Mouse (Mus musculus): ENCODE measurements around the gene Cacna1c.

Gene Cacna1c

DNA sequence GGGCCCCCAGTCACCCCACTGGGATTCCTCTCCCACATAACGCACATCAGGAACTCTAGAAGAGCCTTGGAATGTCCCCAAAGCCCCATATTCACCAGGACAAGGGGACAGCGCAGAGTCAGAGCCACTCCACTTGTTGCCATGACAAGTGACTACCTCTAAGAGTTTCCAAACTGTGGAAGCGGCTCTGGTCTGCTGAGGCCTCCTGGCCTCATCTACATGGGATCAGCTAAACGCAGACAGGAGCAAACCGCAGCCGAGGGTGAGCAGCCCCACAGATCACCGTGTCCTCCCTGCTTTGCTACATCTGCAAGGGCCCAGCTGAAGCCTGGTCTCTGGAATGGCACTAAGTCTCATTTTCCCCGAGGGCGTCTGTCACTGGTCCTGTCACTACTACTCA lies 93.3 kb downstream of the Cacna1c start:
- no peak for DNase-seq (ENCODE audit: extremely low spot score, low read depth, low spot score)

DNA sequence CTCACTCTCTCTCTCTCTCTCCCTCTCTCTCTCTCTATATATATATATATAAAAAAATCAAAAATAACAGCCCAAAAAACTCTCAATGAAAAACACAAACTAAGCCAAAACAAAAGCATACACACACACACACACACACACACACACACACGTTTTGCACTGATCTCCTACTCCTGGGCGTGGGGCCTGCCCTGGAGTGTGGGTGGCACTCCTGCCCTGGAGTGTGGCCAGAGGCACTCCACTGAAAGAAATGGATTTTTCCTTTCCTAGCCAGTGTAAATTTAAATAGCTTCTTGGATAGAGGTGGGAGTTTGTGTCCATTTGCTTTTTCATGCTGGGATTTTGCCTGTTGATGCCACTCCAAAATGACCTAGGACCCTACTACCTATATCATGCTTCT lies 96.9 kb downstream of the Cacna1c start:
- DNase-seq (ENCODE audit: extremely low spot score, low read depth, low spot score), result no peak

DNA sequence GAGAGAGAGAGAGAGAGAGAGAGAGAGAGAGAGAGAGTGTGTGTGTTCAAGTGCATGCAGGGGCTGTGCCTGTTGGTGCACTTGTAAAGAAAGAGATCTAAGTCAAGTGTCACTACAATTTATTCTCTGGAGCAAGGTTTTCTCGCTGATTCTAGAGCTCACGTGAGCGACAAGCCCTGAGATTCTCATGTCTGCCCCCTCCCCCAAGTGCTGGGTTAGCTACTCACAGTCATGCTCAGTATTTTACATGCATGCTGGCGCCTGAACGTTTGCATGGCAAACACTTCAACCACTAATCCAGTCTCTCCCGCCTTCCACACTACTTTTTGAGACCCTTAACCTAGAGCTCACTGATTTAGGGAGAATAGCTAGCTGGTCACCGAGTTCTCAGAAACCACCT lies 99.7 kb downstream of the Cacna1c start:
- DNase-seq (ENCODE audit: extremely low spot score, low read depth, low spot score), result no peak

DNA sequence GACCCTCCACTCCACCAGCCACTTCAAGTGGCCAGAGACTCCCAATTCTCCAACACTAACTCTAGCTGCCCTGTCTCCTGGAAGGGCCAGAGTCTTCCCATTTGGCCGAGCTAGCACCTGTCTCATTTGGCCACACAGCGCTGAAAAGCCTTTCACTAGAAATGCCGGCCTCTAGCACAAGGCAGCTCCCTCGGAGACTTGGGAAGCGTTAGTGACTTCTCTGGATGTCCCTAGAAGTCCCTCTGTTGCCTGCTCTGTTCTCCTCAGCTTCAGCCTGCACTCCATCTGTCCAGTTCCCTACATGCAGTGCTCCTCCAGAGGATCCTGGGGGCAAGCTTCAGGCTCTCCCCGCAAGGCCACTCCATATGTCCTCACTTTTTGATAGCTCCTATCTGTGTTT lies 101.1 kb downstream of the Cacna1c start:
- no peak for DNase-seq (ENCODE audit: extremely low spot score, low read depth, low spot score)

DNA sequence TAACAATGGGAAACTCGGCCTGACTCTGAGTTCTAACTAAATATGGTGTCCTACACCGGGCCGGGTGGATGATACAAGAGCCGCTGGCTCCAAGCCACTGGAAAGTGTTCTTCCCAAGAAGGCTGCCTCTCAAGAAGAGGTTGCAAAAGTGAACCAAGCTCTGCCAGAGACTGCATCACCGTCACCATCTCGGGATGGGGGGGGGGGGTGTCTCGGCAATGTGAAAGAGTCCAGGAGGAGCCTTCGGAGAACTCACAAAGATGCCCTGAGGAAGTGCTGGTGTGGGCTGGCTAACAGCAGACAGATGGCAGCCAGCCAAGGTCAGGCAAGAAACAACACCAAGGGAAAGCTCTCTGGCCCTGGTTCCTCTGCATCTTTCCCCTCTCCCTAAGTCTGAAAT lies 107.0 kb downstream of the Cacna1c start:
- DNase-seq (ENCODE audit: extremely low spot score, low read depth, low spot score), result no peak

DNA sequence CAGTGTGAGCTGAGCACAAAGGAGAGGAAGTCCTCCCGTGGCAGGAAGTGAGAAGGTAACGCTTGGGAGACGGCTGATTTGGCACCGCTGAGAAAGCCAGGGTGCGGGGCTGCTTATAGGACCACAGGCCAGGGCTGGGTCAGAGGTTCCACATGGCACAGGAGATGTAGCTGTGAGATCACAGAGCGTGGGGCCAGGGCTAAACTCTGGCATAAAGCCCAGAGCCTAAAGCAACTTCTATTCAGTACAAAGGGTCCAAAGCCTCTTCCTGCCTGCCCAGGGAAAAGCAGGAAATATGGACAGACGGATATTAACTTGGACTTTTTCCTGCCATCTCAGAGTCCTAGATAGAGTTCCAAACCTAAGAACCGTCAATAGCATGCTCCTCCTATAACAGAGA lies 107.8 kb downstream of the Cacna1c start:
- DNase-seq (ENCODE audit: extremely low spot score, low read depth, low spot score), result no peak

DNA sequence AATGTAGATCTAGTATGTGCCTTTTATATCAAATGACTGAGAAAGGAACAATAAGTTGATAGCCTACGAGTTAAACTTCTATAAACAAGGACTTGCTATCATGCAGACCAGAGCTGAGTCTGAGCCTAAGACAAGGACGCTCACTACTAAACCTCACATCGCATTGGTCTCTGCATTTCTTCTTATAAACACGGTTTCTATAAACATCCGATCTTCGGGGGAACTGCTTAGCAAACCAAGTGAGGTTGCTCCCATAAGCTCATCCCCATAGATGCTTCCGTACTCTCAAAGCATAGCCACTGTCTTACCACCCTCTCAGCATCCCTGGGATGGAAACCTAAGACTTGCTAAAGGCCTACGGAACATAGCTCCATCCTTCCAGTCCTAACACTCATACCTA lies 108.3 kb downstream of the Cacna1c start:
- DNase-seq (ENCODE audit: extremely low spot score, low read depth, low spot score), result no peak

DNA sequence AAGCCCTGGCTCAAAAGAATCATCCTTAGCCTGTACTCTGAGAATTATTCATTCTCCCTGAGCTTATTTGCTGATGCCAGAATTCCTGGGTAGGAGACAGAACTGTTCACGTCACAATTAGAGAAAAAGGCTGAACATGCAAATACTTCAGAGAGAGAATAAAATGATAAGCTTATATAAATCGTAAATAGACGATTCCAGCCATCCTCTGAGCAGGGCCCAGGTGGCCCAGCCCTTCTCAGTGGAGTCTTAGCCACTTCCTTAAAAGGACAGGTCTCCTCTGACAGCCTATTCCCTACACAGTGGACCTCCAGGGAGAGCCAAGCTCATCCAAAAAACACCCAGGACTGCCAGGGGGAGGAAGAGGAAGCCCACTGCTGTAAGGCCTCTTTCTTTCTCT lies 110.4 kb downstream of the Cacna1c start:
- no peak for DNase-seq (ENCODE audit: extremely low spot score, low read depth, low spot score)

DNA sequence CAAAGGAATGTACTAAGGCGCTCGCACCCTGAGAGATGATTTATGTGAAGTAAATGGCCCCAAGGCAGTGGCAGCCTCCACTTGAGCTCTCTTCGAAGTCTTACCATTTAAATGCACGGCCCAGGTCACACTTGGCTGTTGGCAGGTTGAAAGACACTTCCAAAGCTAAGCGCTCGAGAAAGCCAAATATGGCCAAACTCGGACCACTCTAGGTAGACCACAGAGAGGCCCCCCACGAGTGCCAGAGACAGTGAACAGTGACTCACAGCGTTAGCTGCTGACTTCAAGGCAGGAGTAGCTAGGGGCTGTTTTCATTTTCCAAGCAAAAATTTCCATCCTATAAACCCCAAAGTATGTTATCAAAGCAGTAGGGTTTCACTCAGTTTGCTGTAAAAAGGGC lies 111.7 kb downstream of the Cacna1c start:
- DNase-seq (ENCODE audit: extremely low spot score, low read depth, low spot score), result no peak

DNA sequence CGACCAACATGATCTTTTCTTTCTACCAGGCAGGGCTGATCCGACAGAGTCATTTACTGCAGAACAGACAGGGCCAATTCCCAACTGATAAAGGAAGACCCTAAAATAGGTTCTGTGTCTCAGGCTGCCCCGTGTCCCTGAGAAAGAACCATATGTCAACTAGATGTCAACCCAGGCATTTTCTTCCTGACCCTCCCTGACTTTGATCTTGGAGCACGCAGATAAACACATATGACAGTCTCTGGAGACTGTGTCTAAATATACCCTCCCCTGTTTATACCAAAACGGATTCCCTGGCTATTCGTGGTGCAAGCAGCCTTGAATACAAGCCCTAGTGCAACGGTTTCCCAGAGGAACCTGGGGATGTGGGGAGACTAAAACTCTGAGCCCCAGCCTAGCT lies 112.7 kb downstream of the Cacna1c start:
- DNase-seq (ENCODE audit: extremely low spot score, low read depth, low spot score), result no peak

DNA sequence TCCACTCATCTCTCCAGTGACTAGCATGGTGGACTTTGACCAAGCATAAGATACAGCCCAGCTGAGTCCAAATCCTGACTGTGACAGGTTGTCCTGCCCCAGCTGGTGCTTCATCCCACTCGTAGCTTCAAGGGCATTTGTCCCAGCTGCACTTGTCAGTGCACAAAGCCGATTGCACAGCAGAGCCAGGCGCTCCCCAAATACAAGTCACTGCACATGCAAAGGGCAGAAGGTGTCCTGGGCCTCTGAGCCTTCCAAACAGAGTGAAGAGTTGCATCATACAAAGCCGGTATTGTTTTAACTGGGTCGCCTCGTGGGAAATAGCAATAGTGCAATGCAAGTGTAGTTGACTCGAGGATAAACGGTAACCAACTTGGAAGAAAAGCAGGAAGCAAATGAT lies 113.6 kb downstream of the Cacna1c start:
- DNase-seq (ENCODE audit: extremely low spot score, low read depth, low spot score), result no peak

DNA sequence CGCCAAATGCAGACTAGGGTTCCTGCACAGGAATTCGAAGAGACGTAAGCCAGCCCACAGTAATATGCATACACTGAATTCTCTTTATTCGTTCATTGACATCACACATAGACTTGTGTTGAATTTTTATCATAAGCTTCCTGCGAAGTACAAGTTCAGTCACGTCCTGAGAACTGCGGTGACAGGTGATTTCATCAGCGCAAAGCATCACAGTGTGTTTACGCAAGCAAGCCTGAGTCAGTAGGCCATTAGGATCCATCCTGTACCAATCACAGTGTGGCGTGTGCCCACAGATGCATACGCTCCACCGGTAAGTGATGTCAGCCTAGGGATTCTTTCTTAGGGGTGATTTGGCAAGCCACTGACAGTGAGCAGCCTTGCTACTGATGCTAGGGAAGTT lies 114.6 kb downstream of the Cacna1c start:
- DNase-seq (ENCODE audit: extremely low spot score, low read depth, low spot score), result no peak

DNA sequence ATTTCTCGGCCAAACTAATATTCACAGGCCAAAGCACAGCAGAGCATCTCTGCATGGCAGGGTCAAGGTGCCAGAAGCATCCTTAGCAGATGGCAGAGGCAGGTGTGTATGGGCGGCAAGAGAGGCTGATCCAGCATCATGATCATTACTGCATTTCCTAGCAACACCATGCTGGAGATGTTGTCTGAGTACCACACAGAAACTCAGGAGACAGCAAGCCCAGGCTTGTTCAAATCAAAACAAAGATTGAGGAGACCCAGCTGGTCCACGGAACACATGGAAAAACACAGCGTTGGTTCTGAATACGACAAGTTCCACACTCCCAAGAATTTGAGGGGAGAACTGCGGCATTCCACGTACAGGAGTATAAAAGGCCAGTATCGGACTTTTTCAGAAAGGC lies 116.6 kb downstream of the Cacna1c start:
- DNase-seq (ENCODE audit: extremely low spot score, low read depth, low spot score), result no peak

DNA sequence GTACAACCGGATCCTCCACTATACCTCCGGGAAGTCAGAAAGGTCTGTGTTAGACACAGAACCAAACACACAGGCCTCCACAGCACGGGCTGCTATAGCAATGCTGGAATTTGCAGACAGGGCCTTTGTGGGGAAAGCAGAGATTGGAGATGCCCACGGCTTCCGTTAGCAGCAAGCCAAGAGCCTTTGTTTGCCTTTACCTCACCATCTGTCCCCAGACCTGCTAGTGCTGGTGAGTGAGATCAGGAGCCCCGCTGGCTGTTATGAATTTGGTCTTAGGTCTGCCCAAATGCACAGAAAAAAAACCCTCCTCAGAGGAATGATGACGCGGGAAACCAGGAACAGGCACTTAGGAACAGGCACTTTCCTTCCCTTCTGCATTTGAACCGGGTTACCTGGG lies 117.3 kb downstream of the Cacna1c start:
- no peak for DNase-seq (ENCODE audit: extremely low spot score, low read depth, low spot score)

DNA sequence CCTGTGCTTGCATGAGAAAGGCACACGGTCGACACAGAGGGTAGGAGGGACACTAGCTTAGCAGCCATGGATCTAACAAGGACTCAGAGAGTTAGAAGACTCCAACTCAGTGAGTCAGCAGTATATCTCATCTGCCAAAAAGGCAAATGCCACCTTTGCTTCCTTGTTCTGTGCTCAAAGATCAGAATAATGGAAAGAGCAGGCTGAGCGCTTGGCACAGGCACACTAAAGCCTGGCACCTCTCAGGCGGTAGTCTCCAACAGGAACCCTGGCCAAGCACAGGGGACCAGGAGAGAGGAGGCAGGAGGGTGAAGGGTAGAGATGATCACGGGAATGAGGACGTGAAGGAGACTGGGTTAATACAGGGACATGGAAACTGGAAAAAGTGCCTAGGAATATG lies 119.0 kb downstream of the Cacna1c start:
- no peak for DNase-seq (ENCODE audit: extremely low spot score, low read depth, low spot score)

DNA sequence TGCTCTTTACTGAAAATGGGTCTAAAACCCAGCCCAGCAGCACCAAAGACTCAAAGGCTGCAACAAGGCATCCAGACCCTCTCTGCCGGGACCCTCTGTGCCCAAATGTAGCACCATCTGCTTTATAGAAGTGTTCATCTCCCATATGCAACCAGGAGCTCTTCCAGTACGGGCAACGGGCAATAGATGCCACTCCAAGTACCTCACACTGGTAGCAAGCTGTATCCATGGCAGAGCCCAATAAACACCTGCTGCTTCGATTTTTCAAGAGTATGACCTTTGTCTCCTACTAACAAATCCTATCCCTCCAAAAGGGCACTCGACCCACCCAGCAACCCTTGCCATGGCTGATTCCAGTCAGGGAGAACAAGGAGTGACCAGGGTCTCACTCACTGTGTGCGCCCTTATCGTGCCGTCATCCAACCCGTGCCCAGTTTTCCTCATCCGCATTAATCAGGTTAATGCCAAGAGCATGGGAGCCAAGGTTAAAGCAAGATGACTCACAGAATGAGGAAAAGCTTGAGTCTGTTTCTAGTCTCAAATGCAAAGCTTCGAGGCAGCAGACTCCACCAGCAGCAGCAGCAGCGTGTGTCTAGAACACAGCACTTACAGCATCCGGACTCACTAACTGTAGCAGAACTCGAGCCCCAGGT lies 122.7 kb downstream of the Cacna1c start:
- DNase-seq (ENCODE audit: extremely low spot score, low read depth, low spot score), result no peak

DNA sequence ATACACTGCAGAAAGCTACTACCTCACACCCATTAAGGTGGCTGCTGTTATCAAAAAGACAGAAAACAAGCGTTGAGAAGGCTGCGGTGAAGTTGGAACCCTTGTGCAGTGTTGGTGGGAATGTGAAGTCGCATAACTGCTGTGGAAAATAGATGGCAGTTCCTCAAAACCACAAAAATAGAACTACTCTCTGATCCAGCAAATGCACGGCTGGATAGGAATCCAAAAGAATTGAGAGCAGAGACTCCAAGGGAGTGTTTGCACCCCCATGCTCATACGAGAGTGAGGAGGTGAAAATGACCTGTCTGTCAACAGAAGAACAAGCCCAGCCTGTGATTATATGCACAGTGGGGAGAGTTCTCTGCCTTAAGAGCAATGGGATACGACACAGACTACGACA lies 123.4 kb downstream of the Cacna1c start:
- no peak for DNase-seq (ENCODE audit: extremely low spot score, low read depth, low spot score)

DNA sequence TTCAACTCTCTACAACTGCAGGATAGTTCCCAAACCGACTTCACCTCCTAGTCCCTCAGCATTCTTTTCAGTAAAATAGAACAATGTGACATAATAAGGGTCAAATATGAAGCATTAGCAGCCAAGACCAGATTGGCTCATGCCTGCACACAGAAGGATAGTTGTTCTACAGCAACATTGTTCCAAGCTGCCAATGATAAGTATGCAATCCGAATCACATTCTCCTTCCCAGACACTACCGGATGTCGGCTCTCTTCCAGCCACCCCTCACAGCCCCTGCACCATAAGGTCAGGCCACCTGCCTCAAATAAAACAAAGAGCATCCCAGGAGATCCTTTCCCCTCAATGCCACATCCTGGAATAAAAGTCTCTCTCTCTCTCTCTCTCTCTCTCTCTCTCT lies 125.4 kb downstream of the Cacna1c start:
- DNase-seq (ENCODE audit: extremely low spot score, low read depth, low spot score), result no peak

DNA sequence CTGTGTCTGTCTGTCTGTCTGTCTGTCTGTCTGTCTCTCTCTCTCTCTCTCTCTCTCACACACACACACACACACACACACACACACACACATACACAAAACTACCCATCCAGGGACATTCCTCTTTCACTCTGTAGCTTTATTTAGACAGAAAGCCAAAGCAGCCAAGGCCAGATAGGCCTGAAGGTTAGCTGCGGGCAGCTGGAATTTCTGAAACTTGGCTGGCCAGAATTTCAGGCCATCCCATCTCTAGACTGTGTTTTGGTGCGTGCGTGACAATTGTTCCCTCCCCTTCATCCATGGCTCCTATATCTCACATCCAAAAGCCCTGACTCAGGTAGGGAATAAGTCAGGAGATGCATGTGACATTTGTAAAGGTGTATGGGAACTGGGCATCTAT lies 125.9 kb downstream of the Cacna1c start:
- DNase-seq (ENCODE audit: extremely low spot score, low read depth, low spot score), result no peak

DNA sequence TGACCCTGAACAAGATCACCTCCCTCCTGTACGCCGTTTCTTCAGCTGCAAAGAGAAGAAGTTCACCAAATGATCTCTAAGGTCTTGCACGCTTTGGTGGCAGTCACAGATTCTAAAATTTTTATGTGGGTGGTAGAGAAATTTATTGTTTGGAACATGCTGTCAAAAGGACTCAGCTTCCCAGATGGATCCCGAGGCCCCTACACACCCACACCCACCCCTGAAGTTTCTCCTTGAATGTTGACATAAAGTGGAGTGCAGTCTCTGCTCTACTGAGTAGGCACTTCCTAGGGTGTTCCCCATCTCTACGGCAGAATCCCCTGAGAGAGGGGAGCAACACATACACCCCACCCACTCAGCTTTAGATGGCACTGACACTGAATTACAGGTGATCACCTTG lies 127.1 kb downstream of the Cacna1c start:
- no peak for DNase-seq (ENCODE audit: extremely low spot score, low read depth, low spot score)

DNA sequence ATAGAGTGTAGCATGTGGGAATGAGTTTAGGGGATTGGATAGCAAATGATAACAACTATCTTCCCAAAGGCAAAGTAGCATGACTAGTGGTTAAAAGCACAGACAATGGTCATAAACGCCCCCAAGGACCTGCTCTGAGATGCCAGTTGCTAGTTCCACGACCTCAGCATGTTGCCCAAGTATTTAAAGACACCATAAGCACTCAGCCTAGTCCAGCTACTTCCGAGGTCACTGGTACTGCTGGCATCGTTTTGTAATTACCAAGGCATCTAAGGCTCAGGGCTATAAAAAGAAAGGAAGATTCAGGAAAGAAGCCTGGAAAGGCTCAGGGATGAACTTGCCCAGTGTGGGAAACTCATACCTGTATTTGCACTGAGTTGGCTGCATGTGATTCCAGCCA lies 127.6 kb downstream of the Cacna1c start:
- DNase-seq (ENCODE audit: extremely low spot score, low read depth, low spot score), result no peak

DNA sequence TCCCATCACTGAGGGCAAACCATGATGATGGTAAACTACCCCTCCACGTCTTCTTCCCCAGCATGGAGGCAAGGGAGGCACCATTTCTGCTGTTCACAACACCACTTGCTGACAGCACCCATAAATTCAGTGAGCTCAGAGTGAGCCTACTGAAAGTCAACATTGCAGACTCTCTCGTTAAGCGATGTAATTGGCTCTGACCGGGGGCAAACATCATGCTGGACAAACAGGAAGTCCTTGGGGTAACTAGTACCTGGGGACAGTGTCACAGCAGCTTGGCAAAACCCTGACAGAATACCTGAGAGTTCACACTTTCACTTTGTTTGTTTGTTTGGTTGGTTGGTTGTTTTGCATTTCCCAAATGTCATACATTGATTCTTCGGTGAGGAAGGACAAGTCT lies 131.3 kb downstream of the Cacna1c start:
- no peak for DNase-seq (ENCODE audit: extremely low spot score, low read depth, low spot score)

DNA sequence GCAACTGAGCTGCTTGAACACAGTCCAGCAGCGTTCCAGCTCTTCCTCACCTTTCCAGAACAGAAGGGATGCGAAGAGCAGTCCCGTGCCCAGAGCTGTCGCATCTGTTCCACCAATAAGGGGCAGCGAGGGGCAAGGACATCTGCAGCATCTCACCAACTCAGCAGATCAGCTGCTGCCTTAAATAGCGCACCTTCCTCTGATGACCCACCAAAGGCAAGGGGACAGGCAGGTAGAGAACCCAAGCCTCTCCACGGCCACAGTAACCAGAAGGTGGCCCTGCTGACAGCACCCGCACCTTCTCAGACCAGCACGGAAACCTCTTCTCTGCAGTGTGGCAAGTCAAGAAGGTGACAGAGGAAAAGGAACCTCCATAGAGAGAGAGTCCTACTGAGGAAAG lies 131.8 kb downstream of the Cacna1c start:
- DNase-seq (ENCODE audit: extremely low spot score, low read depth, low spot score), result no peak

DNA sequence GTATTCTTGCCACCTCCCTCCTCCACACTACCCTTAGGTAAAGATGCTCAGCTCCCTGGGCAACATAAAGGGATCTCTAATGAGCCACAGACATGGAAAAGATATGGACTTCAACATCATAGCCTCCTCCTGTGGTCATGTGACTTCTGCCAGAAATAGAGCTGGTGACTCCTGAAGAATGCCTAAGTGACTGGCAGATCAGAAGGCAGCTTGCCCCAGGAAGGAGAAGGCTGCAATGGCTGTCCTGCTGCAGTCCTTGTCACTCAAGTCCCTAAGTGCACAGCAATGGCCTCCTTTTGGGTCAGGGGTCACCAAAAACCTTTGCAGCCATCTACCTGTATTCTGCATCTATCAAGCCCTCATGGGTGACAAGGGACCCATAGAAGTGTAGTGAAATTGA lies 133.5 kb downstream of the Cacna1c start:
- DNase-seq (ENCODE audit: extremely low spot score, low read depth, low spot score), result no peak
